Mouse (Mus musculus): Measurements from ENCODE around the gene Gmppa. TPM values are rescaled to one million over a fixed set of nuclear protein-coding genes. Genes with fewer than 3 reads are reported as not detected.

The Gmppa gene
- polyA plus RNA-seq, 1 experiment from 2014 or later = 57.2 TPM

DNA sequence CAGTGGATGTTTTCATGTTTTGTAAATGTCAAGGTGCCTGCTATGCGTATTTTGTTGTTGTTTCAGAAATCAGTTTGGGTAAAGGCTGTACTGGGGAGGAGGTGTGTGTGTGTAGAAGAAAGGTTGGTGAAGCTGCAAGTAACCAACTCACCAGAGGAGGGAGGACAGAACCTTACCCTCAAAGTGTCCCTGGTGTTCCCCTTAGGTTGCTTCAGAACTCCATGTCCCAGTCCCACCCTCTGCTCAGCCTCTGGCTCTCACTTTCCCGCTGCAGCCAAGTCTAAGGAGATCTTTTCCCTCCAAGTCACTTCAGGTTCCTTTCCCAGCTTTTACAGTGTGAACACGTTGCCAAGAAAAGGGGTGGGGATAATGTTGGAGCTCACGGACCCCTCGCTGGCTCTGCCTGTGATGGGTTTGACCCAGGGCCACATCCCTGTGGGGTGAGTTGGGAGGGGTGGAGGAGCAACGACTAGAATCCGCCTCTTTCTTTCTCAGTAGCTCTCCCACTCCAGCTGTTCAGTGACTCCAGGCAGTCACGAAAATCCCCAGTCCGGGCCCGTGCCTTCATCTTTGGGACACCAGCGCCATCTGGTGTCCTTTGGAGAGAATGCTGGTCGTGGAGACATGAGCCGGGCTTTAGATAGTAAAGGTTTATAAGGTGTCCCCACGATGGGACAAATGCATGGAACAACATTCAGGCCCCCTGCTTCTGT, 31.6 kb downstream of the Gmppa start:
- Histone ChIP-seq H3K4me3 (ENCODE audit: low read depth, low read length) (no peak overlapping the region), H3K36me3 (ENCODE audit: control insufficient read depth, insufficient read depth, low read length) (no peaks in the 10 kb centered on the region), H3K9me3 (replicated peaks; ENCODE audit: control insufficient read depth, low read length) (no peaks in the 10 kb centered on the region), H3K4me1 (ENCODE audit: control insufficient read depth, insufficient read depth, low read length) (peaks cover 20% of the 10 kb centered on the region), H3K4me2 (peak overlapping the region; percentile 16; the same call in 1 of the 2 replicates), H3K27me3 (ENCODE audit: control insufficient read depth, insufficient read depth, low read length) (peaks cover 27% of the 10 kb centered on the region), H3K9ac (ENCODE audit: low read depth, low read length) (0 out of 2 replicates have a peak overlapping the region, but pooled peaks have one; percentile 5), H3K27ac (ENCODE audit: low read depth, low read length) (no peak overlapping the region)
- WGBS (ENCODE audit: insufficient replicate concordance) = 6% methylated on average over 14 of the region's 14 CpGs
- peak; percentile 47 for ATAC-seq (replicated peaks; ENCODE audit: insufficient number of reproducible peaks, low FRiP score, low TSS enrichment)

- no peak overlapping the region for H3K4me2 ChIP-seq
- no peak overlapping the region for H3K4me3 ChIP-seq (ENCODE audit: low read depth, low read length)
- H3K4me1 ChIP-seq (ENCODE audit: control insufficient read depth, insufficient read depth, low read length) = peaks cover 6% of the 10 kb centered on the region
- no peak overlapping the region for H3K27ac ChIP-seq (ENCODE audit: low read depth, low read length)
- peaks cover 27% of the 10 kb centered on the region for H3K27me3 ChIP-seq (ENCODE audit: control insufficient read depth, insufficient read depth, low read length)
- WGBS (ENCODE audit: insufficient replicate concordance) = 70% methylated on average over 17 of the region's 17 CpGs
- H3K9ac ChIP-seq (ENCODE audit: low read depth, low read length) = no peak overlapping the region
- H3K36me3 ChIP-seq (ENCODE audit: control insufficient read depth, insufficient read depth, low read length) = no peaks in the 10 kb centered on the region
- H3K9me3 ChIP-seq (replicated peaks; ENCODE audit: control insufficient read depth, low read length) = no peaks in the 10 kb centered on the region
- no peak for ATAC-seq (replicated peaks; ENCODE audit: insufficient number of reproducible peaks, low FRiP score, low TSS enrichment)
Observed at GRCm38 (mm10) chr1:75469287-75469825, 33.6 kb downstream of the Gmppa start.

GRCm38 (mm10) chr1:75476441-75476840, 40.7 kb downstream of the Gmppa start:
- Histone ChIP-seq H3K4me3 (ENCODE audit: low read depth, low read length) (no peak overlapping the region), H3K9ac (ENCODE audit: low read depth, low read length) (no peak overlapping the region), H3K36me3 (ENCODE audit: control insufficient read depth, insufficient read depth, low read length) (peaks cover 22% of the 10 kb centered on the region), H3K27me3 (ENCODE audit: control insufficient read depth, insufficient read depth, low read length) (peaks cover 24% of the 10 kb centered on the region), H3K27ac (ENCODE audit: low read depth, low read length) (no peak overlapping the region), H3K9me3 (replicated peaks; ENCODE audit: control insufficient read depth, low read length) (no peaks in the 10 kb centered on the region), H3K4me1 (ENCODE audit: control insufficient read depth, insufficient read depth, low read length) (peaks cover 27% of the 10 kb centered on the region), H3K4me2 (no peak overlapping the region)
- WGBS (ENCODE audit: insufficient replicate concordance) = 94% methylated on average over 11 of the region's 11 CpGs
- ATAC-seq (replicated peaks; ENCODE audit: insufficient number of reproducible peaks, low FRiP score, low TSS enrichment) = no peak

DNA sequence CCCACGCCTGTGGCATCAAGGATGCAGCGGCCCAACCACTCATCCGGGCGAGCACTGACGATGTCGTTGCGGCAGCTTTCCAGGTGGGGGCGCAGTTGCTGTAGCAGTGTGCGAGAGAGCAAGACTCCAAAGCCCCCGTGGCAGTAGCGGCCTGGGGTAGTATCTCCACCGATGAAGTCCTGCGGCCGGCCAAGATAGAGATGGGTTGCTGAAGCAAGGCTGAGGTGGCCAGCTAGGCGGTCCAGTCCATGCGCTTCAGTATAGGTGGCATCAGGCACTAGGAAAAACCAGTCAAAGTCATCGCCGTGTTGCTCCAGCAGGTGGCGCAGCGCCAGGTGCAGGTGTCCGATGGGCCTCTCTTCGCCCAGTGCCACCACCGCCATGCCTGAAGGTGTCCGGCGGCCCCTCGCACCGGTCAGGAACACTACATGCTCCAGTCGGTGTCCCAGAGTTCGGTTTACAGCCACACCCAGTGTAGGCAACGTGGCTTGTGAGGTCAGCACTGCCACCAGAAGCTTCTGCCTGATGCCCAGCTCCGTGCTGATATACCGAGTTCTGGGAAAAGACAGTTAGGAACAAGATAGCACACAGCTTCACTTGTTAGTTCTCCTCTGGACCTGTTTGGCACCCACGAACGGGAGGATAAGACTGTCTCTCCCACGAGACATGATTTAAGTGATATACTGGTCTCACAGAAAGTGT, 41.7 kb downstream of the Gmppa start:
- H3K9ac ChIP-seq (ENCODE audit: low read depth, low read length) = 0 out of 2 replicates have a peak overlapping the region, but pooled peaks have one; percentile 22
- no peaks in the 10 kb centered on the region for H3K9me3 ChIP-seq (replicated peaks; ENCODE audit: control insufficient read depth, low read length)
- WGBS (ENCODE audit: insufficient replicate concordance) = 12% methylated on average over 35 of the region's 35 CpGs
- H3K36me3 ChIP-seq (ENCODE audit: control insufficient read depth, insufficient read depth, low read length) = peaks cover 22% of the 10 kb centered on the region
- ATAC-seq (replicated peaks; ENCODE audit: insufficient number of reproducible peaks, low FRiP score, low TSS enrichment) = no peak
- peaks cover 34% of the 10 kb centered on the region for H3K27me3 ChIP-seq (ENCODE audit: control insufficient read depth, insufficient read depth, low read length)
- peaks cover 27% of the 10 kb centered on the region for H3K4me1 ChIP-seq (ENCODE audit: control insufficient read depth, insufficient read depth, low read length)
- H3K4me3 ChIP-seq (ENCODE audit: low read depth, low read length) = peak overlapping the region; percentile 90
- H3K27ac ChIP-seq (ENCODE audit: low read depth, low read length) = no peak overlapping the region
- peak overlapping the region; percentile 83 for H3K4me2 ChIP-seq

- no peak overlapping the region for H3K27ac ChIP-seq (ENCODE audit: low read depth, low read length)
- peak overlapping the region; percentile 90 for H3K4me3 ChIP-seq (ENCODE audit: low read depth, low read length)
- H3K4me2 ChIP-seq = peak overlapping the region; percentile 83
- 40% methylated on average over 3 of the region's 3 CpGs for WGBS (ENCODE audit: insufficient replicate concordance)
- no peak for ATAC-seq (replicated peaks; ENCODE audit: insufficient number of reproducible peaks, low FRiP score, low TSS enrichment)
- peaks cover 39% of the 10 kb centered on the region for H3K27me3 ChIP-seq (ENCODE audit: control insufficient read depth, insufficient read depth, low read length)
- H3K9ac ChIP-seq (ENCODE audit: low read depth, low read length) = peak overlapping the region; percentile 22; the same call in 1 of the 2 replicates
- H3K4me1 ChIP-seq (ENCODE audit: control insufficient read depth, insufficient read depth, low read length) = peaks cover 27% of the 10 kb centered on the region
- peaks cover 22% of the 10 kb centered on the region for H3K36me3 ChIP-seq (ENCODE audit: control insufficient read depth, insufficient read depth, low read length)
- no peaks in the 10 kb centered on the region for H3K9me3 ChIP-seq (replicated peaks; ENCODE audit: control insufficient read depth, low read length)
Observed at GRCm38 (mm10) chr1:75477966-75478290, 42.2 kb downstream of the Gmppa start.

DNA sequence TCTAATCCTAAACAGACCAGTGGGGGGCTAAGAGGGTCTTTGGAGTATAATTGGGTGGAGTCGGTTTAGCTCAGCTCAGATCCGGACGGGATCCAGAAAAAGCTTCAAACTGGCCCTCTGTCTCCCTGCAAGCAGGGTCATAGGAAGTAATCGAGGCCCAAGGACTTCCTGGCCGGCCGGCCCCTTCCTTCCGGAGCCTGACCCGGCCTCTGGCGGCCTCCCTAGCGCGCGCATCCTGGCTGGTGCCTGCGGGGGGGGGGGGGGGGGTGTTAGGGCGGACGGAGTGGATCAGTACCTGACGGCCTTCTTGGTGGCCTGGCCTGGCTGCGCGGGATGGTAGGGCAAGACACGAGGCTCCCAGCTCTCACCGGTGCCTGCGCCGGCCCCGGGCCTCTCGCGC, 42.8 kb downstream of the Gmppa start:
- H3K4me3 ChIP-seq (ENCODE audit: low read depth, low read length) = peak overlapping the region; percentile 90
- no peaks in the 10 kb centered on the region for H3K9me3 ChIP-seq (replicated peaks; ENCODE audit: control insufficient read depth, low read length)
- H3K36me3 ChIP-seq (ENCODE audit: control insufficient read depth, insufficient read depth, low read length) = peaks cover 22% of the 10 kb centered on the region
- H3K27me3 ChIP-seq (ENCODE audit: control insufficient read depth, insufficient read depth, low read length) = peaks cover 43% of the 10 kb centered on the region
- H3K4me1 ChIP-seq (ENCODE audit: control insufficient read depth, insufficient read depth, low read length) = peaks cover 27% of the 10 kb centered on the region
- peak overlapping the region; percentile 83 for H3K4me2 ChIP-seq
- peak; percentile 20; the same call in 1 of the 2 replicates for ATAC-seq (replicated peaks; ENCODE audit: insufficient number of reproducible peaks, low FRiP score, low TSS enrichment)
- peak overlapping the region; percentile 77 for H3K9ac ChIP-seq (ENCODE audit: low read depth, low read length)
- peak overlapping the region; percentile 82 for H3K27ac ChIP-seq (ENCODE audit: low read depth, low read length)
- WGBS (ENCODE audit: insufficient replicate concordance) = under 1% methylated on average over 20 of the region's 25 CpGs

- H3K27ac ChIP-seq (ENCODE audit: low read depth, low read length) = peak within 1 kb of the TSS; percentile 82
- peaks cover 49% of the 10 kb centered on the region for H3K27me3 ChIP-seq (ENCODE audit: control insufficient read depth, insufficient read depth, low read length)
- H3K4me3 ChIP-seq (ENCODE audit: low read depth, low read length) = peak within 1 kb of the TSS; percentile 90
- H3K4me2 ChIP-seq = peak within 1 kb of the TSS; percentile 83
- peak; percentile 86 for ATAC-seq (replicated peaks; ENCODE audit: insufficient number of reproducible peaks, low FRiP score, low TSS enrichment)
- H3K4me1 ChIP-seq (ENCODE audit: control insufficient read depth, insufficient read depth, low read length) = peaks cover 27% of the 10 kb centered on the region
- H3K9me3 ChIP-seq (replicated peaks; ENCODE audit: control insufficient read depth, low read length) = no peaks in the 10 kb centered on the region
- under 1% methylated on average over 72 of the region's 76 CpGs for WGBS (ENCODE audit: insufficient replicate concordance)
- peaks cover 22% of the 10 kb centered on the region for H3K36me3 ChIP-seq (ENCODE audit: control insufficient read depth, insufficient read depth, low read length)
- H3K9ac ChIP-seq (ENCODE audit: low read depth, low read length) = peak within 1 kb of the TSS; percentile 77
Observed at GRCm38 (mm10) chr1:75478916-75479634, 43.3 kb downstream of the Gmppa start, which contains the start of the genes Chpf and Tmem198. Chpf (minus strand) TSS chr1:75479307. Tmem198 (plus strand) TSS chr1:75479532.

DNA sequence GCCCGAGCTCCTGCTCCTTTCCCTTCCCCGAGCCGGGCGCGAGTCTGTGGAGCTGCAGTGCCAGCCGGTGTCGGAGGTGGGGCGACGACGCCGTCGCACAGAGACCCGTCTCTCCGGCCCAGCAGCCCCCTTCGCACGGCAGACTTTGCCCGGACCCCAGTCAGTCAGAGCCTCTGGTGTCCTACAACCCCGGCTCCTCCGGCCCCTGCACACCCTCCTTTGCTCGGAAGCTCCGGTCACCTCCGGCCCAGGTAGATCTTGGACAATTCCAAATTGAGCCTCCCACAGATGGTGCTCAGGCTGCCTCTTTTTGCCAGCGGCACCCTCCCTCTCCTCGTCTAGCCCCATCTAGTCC, 43.9 kb downstream of the Gmppa start:
- peaks cover 54% of the 10 kb centered on the region for H3K27me3 ChIP-seq (ENCODE audit: control insufficient read depth, insufficient read depth, low read length)
- WGBS (ENCODE audit: insufficient replicate concordance) = 1% methylated on average over 21 of the region's 24 CpGs
- peak overlapping the region; percentile 90 for H3K4me3 ChIP-seq (ENCODE audit: low read depth, low read length)
- H3K9me3 ChIP-seq (replicated peaks; ENCODE audit: control insufficient read depth, low read length) = no peaks in the 10 kb centered on the region
- no peak overlapping the region for H3K27ac ChIP-seq (ENCODE audit: low read depth, low read length)
- peaks cover 27% of the 10 kb centered on the region for H3K4me1 ChIP-seq (ENCODE audit: control insufficient read depth, insufficient read depth, low read length)
- peak overlapping the region; percentile 83 for H3K4me2 ChIP-seq
- H3K36me3 ChIP-seq (ENCODE audit: control insufficient read depth, insufficient read depth, low read length) = peaks cover 21% of the 10 kb centered on the region
- no peak overlapping the region for H3K9ac ChIP-seq (ENCODE audit: low read depth, low read length)
- no peak for ATAC-seq (replicated peaks; ENCODE audit: insufficient number of reproducible peaks, low FRiP score, low TSS enrichment)
